Mouse (Mus musculus): ENCODE data around the gene Itprip. TPM values are rescaled to one million over a fixed set of nuclear protein-coding genes. Genes with fewer than 3 reads are reported as not detected.

Gene Itprip
- total RNA-seq, 2 experiments from 2014 or later, result 15.8 to 19.1 TPM

DNA sequence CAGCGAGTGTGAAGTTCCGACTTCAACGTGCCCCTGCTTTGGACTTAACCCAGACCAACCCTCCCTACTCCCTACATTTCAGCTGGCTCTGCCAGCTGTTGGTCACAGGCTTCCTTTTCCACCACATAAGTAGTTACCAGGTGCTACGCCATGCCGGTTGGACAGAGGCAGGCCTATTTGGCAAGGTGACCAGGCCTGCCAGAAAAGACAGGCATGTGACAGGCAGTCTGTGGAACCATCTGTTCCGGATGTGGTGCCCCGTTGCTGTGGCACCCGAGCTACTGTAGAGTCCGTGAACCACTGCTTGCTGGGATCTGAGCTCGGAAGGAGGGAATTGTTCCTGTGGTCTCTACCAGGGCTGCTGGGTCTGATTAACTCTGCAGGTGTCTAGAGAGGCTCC is 31.7 kb downstream of the Itprip start:
- peak; percentile 68 for ATAC-seq (replicated peaks; ENCODE audit: poor library complexity, severe bottlenecking)

DNA sequence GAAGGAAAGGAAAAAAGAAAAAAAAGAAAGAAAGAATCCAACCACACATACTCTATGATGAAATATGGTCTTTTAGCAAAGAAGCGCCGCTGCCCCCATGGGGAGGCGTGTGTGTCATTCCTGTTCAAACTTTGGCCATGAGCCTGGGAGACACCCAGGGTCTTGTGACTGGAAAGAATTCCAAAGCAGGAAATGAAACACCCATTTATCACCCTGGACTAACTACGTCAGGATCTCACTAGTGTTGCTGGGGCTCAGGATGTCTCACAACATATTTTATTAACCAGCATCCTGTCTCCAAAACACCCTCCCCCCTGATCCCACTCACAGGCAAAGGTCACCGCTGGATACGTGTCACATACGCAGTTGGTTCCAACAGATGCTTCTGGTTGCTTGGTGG is 32.5 kb downstream of the Itprip start:
- ATAC-seq (replicated peaks; ENCODE audit: poor library complexity, severe bottlenecking), result no peak

DNA sequence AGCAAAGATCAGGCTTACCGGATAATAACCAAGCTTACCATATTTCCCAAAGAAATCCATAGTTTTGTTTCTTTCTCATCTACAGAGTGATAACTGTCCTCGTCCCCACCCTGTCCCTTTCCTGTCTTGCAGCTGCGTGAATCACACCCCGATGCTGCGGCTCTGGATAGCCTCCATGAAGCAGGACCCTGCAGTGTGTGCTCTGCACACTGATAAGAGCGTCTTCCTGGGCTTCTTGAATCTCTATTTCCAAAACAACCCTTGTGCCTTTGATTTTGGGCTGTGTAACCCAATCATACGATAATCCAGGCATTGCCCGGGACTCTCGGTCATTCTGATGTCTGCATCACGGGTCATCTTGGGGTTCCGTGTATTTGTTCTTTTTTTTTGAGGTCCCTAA is 33.2 kb downstream of the Itprip start:
- ATAC-seq (replicated peaks; ENCODE audit: poor library complexity, severe bottlenecking), result no peak

DNA sequence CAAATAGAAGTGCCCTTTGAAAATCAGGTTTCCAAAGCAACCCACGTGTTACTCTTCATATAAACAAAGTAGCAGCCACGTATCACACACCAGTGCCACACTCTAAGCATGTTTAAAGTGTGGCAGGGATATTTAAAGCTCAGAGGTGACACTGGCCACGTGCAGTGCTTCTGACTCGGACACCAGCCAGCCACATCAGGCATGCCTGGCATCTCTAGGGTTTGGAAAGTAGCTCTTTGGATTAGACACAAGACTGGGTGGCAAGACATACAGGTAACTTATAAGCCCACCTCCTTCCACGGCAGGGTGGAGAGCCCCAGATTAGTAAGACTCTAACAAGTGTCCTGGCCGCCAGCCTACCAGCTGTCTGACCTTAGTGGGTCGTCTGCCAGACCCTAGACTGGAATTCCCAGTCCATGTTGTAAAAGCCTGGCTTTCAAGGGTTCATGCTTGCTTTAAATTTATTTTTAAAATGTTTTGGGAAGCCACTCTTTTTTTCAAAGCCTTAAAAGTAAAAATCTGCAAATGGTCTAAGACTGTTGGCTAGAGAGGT is 33.8 kb downstream of the Itprip start:
- no peak for ATAC-seq (replicated peaks; ENCODE audit: poor library complexity, severe bottlenecking)

DNA sequence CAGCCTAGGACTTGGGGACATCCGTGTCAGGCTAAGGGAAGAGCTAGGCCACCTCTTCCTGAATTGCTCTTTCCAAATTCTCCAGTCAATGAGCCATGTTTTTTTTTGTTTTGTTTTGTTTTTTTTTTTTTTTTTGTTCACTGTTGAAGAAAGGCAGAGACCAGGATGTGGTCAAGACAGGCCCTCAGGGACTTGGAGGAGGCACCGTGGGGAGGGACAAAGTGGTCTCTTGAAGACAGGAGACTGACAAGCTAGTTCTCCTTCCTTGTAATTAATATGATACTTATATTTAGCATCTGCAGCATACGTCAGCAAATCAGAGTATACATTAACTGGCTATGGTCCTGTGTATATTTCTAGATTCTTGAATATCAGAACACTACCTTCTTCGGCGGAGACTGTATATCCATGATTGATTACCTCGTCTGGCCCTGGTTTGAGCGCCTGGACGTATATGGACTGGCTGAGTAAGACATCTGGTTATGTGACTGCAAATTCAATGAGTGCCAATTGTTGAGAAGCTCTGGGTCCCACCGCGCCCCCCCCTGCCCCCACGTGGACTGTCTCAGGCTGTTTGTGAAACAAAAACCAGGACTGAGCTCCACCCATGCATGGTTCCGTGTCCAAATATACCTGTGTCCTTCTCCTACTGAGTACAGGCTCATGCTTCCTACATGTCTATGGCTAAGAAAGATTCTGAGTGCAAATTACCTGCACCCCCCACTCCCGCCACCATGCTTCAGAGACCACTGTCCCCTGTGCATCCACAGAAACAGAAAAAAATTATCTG is 34.6 kb downstream of the Itprip start:
- no peak for ATAC-seq (replicated peaks; ENCODE audit: poor library complexity, severe bottlenecking)

DNA sequence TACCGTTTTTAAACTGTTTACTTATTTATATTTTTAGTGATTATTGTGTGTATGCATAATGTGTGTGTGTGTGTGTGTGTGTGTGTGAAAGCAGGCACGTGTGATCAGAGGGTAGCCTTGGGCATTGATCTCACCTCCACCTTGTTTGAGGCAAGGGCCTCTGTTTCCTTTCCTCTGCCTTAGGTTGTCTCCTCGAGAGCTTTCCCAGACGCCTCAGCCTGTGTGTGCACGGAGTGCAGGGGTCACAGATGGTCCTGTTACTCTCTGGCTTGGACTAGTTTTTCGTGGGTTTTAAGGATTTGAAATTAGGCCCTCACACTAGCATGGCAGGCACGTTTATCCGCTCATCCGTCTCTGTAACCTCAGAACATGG is 36.2 kb downstream of the Itprip start:
- no peak for ATAC-seq (replicated peaks; ENCODE audit: poor library complexity, severe bottlenecking)

DNA sequence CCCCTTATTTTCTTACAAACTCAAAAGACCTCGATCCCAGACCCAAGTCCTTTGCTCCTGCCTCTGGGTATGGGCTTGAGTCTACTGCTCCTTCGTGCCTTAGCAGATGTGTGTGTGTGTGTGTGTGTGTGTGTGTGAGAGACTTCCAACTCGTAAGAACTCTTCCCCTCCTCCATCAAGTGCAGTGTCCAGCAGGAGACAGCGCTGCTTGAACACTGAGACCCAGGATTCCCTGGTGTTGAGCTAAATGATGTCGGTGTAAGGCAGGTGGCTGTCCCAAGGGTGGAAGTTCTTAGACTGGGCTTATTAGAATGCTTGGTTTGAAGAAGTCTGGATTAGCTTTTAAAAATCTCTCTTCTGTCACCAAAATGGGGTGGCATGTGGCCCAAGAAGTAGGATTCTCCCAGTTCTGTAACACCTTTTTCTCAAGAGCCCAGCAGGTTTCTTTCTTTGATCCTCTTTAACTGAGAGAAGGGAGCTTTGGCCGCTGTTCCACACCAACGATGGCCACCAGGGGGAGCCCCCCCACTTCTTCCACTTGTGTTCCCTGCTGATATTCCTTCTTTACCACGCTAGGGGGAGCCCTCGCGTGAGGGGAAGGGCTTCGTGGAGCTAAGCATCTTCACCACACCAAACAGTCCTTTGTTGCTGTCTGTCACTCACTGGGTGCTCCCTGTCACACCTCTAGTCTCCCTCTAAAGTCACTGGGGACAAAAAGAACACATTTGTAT is 36.8 kb downstream of the Itprip start:
- peak; percentile 84 for ATAC-seq (replicated peaks; ENCODE audit: poor library complexity, severe bottlenecking)

DNA sequence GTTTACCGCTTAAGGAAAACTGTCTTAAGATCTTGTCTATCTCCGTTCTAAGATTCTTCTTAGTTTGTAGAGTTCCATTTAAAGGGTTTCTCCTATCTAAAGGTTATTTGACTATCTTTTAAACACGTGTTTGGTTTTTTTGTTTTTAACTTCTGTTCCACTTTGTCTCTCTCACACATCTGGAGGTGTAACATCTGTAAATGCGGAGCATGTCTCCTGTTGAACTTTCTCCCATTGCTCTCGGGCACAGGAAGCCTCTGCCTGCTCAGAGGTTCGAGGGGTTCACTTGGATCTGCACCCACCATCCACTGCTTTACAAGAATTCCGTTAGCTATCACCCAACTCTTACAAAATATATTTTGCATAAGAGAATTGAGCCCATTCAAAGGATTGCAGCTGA is 37.6 kb downstream of the Itprip start:
- no peak for ATAC-seq (replicated peaks; ENCODE audit: poor library complexity, severe bottlenecking)

DNA sequence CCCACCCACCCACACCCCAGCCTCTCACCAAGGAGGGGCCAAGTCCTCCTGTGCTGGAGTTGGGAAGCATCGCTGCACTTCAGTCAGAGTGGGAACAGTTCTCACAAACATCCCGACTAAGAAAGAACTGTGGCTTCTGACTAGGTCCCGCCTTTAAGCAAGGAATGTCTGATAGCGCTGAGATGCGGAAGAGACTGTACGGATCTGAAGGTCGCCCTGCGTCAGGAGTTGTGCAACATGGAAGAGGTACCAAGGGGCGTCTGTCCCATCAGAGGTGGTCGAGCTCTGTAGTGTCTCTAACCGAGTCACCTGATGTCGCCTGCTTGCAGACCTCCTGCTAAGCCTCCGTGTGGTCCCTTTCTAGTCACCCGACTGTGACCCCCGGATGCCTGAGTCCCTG is 42.8 kb downstream of the Itprip start:
- no peak for ATAC-seq (replicated peaks; ENCODE audit: poor library complexity, severe bottlenecking)

DNA sequence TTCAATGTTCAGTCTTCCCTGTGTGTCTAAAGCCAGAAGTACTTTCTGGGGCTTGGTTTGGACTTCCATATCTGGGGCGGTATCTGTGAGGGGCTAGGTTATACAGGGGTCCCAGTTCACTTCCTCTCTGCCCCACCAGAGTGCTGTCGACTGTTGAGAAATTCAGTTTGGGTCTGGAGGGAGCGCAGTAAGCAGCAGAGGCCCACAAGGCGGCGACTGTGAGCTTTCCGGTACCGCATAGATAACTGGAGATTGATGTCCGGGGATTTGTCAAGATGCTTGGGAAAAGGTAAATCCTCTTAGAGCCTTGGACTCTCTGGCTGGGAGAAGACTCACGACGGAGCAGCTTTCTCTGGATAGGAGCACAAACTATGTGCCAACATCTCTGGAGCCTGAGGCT is 47.6 kb downstream of the Itprip start:
- ATAC-seq (replicated peaks; ENCODE audit: poor library complexity, severe bottlenecking), result peak; percentile 85

DNA sequence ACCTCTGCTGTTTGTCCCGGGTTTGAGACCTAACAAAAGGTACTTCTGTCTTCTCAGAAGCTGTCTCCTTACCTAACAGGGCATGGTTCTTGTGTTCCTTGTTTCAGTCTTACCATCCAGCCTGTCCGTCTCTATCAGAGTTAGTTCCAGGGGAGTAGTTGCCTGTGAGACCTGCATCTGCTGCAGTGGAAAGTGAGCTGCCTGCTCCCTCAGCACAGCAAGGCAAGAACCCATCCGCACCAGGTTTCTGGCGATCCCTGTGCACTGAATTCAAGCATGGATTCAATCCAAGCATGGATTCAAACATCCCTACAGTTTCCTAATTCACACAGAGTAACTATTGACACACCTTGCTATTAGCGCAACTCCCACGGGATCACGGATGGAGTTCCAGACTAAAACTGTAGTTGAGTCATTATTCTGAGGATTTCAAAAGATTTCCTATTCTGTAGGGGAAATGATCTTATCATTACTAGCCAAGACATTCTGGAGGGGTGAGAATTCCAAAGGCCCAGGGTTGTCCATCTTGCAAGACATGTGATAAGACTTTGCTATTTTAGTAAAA is 48.9 kb downstream of the Itprip start:
- no peak for ATAC-seq (replicated peaks; ENCODE audit: poor library complexity, severe bottlenecking)

DNA sequence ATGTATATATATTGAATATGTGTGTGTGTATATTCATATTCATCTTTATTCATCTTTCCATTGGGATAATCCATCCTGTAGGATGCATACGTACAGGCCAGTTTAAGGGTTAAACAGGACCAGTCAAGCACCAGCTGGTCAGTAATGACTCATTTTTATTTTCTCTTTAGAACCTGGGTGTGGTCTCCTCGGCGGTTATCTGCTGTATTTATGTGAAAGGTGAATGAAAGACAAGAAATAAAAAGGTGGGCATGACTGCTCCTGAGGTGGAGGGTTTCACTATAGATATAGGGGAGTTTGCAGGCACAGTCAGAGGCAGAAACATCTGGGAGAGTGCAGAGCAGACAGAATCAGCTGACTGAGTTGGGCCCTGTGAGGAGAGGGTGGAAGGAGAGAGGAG is 49.6 kb downstream of the Itprip start:
- no peak for ATAC-seq (replicated peaks; ENCODE audit: poor library complexity, severe bottlenecking)

DNA sequence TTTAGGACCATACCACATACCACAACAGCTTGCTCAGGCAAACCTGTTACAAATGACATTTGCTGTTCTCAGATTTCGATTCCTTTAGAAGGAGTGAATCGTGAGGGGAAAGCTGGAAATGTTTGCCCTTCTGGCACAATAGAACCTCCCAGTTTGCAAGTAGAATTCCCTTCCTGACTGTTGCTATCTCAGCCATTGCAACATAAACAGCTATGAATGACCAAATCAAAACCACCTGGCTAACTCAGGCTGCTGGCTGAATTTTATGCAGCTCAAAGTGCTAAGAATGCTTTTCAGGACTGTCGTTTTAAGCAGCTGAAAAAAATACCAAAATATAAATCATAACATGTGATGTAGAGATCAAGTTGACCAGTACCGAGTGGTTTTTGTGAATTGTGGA is 50.1 kb downstream of the Itprip start:
- no peak for ATAC-seq (replicated peaks; ENCODE audit: poor library complexity, severe bottlenecking)

DNA sequence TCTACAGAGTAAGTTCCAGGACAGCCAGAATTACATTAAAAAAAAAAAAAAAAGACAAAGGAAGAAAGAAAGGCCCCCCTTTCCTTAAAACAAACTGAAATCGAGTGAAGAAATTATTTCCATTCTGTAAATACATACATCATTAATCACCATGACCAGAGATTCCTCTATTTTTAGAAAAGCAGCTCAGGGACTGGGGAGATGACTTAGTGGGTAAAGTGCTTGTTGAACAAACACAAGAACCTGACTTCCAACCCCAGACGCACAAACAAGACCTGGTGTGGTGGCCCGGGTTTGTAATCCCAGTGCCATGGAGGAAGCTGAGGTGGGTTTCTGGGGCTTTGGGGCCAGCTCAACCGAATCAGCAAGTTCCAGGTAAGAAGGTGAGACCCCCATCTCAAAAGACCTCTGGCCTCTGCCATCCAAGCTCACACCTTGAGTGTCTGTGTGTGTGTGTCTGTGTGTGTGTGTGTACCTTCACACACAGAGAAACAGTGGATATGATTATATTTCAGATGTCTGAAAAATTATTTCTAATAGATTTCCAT is 51.4 kb downstream of the Itprip start:
- no peak for ATAC-seq (replicated peaks; ENCODE audit: poor library complexity, severe bottlenecking)

DNA sequence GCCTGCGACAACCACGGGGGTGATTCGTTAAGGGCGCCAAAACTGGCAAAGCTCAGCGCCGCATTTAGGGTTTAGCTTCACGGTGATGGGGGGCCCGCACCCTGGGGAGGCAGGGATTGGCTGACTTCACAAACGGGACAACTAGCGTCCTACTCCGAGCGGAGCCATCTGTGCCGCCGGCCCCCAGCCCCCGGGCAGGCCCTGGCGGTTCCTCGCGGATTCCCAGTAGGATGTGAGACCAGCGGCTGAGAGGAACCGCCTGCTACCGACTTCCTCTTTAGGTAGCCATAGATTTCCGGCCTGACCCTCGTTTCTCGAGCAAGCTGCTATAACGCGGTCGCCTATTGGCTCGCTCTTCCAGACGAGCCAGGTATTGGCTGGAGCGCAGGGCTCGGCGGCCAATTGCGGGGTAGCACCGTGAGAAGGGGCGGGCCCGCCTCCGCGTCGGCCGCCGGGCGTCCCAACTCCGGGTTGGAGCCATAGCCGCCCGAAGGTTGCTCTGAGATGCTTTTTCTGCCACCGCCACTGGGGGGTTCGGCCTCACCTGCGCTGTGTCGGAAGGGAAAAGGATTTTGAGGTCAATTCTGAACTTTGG is 53.6 kb downstream of the Itprip start, which contains the start of gene Gsto2:
Gsto2 (plus strand) TSS at position 182 of the 595 bp plus-strand sequence.
- ATAC-seq (replicated peaks; ENCODE audit: poor library complexity, severe bottlenecking), result peak; percentile 98

DNA sequence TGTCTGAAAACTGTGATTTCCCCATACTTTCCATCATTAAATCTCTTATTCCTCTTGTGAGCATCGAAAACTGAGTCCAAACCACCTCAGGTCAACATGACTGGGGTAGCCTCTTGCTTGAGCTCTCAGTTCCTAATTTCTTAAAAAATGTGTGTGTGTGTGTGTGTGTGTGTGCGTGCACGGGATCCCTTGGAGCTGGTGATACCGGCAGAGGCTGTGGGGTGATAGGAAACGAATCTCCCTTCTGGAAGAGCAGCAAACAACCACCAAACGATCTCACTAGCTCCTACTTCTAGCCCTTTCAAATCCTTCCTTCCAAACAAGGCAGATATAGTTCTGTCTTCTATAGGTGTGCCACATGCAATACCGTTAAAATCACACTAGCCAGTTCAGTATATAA is 54.4 kb downstream of the Itprip start:
- ATAC-seq (replicated peaks; ENCODE audit: poor library complexity, severe bottlenecking), result 0 out of 2 replicates have a peak, but pooled peaks have one; percentile 10

DNA sequence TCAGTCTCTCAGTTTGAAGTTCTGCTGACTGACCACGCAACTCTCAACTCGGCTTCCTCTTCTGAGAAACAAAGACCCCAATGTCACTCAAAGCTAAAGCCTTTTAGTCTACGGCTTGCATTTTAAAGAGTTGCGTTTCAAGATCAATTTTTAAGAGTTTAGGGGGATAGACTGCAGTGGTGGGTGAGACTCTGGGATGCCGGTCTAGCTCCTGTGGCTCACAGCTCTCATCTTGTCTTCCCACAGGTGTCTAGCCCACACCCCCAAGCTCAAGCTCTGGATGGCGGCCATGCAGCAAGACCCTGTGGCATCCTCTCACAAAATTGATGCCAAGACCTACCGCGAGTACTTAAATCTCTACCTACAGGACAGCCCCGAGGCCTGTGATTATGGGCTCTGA is 55.0 kb downstream of the Itprip start:
- ATAC-seq (replicated peaks; ENCODE audit: poor library complexity, severe bottlenecking), result no peak

DNA sequence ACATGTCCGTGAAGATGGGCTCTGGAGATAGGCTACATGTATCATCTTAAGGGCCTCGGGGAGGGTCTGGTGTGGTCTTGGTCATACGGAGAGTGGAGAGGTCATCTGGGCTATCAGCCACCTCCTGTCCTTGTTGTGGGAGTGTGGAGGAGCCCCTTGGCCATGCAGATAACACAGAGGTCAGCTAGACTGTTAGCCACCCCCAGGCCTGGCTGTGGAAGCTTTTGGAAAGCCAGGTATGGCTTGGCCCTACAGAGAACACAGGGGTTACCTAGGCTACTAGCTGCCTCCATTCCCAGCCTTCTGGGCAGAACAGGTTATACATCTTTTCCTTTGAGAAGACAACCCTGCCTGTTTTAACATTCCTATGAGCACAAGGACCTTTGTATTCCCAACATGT is 56.5 kb downstream of the Itprip start:
- no peak for ATAC-seq (replicated peaks; ENCODE audit: poor library complexity, severe bottlenecking)

DNA sequence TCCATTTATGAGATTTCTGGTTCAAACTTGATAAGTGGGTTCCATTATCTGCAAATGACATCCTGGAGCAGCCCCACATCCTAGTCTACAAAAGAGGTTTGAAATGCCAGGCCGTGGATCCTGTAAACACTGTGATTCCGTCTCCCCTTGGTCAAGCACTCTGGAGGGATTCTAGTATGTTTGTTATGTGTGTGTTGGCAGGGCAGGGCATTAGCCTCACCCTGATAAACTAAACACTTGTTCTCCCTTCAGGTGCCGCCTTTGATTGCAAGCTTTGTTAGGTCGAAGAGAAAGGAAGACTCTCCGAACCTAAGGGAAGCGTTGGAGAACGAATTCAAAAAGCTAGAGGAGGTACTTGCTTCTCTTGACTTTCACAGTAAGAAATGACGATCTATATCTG is 59.9 kb downstream of the Itprip start:
- ATAC-seq (replicated peaks; ENCODE audit: poor library complexity, severe bottlenecking), result no peak

Measured in granulocyte monocyte progenitor cell, adult 5-6 weeks (primary cell).